Mouse (Mus musculus): ENCODE measurements at regions not wholly inside any gene's neighbourhood (a gene's known extent, or its start where the extent isn't known, plus 50 kb on each side); places are given as distances from the start of the nearest gene placed in this dataset.

DNA sequence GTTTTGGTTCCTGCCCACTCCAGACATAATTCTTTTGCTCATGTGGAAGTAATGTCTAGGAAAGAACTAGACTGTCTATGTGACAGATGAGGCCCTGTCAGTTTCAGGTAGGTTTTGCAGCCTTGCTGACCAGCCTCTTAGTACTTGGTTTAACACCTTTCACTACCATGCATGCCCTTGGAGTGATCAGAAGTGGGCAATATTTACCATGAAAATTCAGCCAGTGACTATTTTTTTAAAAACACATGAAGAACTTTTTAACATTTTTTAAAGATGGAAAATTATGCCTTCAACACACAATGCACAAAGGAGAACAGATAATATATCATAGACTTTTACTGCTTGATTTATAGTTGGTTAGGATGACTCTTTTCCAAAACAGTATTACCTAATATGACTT lies 58.1 kb downstream of the Cox7c start:
- TF ChIP-seq CTCF (IDR thresholded peaks at IDR 0.05; ENCODE audit: low read depth) = no peak
- no peak for TF ChIP-seq EP300 (optimal IDR thresholded peaks at IDR 0.05)

Measured in stomach, postnatal 0 days (tissue).